Mouse (Mus musculus): ENCODE results near the gene 1600014C10Rik.

GRCm38 (mm10) chr7:38158764-38159458 lies 24.1 kb upstream of the 1600014C10Rik start:
- TF ChIP-seq POLR2A (IDR thresholded peaks at IDR 0.05; ENCODE audit: borderline replicate concordance, low read depth, low read length): no peak
- TF ChIP-seq CTCF (IDR thresholded peaks at IDR 0.05; ENCODE audit: low read depth, low read length): no peak

Measured in bone marrow macrophage, adult 2 months (primary cell).